Comparison of ENCODE assay signal across 14 mouse cellular contexts in the genomic region with DNA sequence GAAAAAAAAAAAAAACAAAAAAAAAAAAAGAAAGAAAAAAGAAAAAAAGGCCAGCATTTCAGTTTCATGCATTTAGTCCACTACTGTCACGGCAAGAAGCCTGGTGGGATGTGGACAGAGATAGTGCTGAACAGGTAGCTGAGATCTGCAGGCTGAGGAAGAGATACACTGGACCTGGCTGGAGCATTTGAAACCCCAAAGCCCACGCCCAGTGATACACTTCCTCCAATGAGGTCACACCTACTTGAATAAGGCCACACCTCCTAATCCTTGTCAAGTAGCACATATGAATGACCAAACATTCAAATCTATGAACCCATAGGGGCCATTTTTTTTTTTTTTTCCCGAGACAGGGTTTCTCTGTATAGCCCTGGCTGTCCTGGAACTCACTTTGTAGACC.
"Had no signal": no experiment of that assay in that cellular context is flagged by ENCODE, and none has a peak within 500 bp of the region (broad histone marks: within the 10 kb centered on the region; RNA-seq: fewer than 3 reads in every experiment).

No protein-coding gene starts in this region.

- ATAC-seq: liver, postnatal 0 days; lung, postnatal 0 days; midbrain, embryonic 16.5 days had no signal

- DNase-seq: liver, postnatal 0 days; lung, adult 2 months; lung, postnatal 14 days; lung, postnatal 36 days; midbrain, embryonic 14.5 days; right cerebral cortex, adult 18-20 months; right cerebral cortex, postnatal 14 days; right cerebral cortex, postnatal 4 days; spleen, adult 18-20 months; thymus, adult 18-20 months; thymus, postnatal 25 days; thymus, postnatal 4 days had no signal
